Mouse (Mus musculus): Measurements from ENCODE around the gene Zfp644.
A peak's percentile ranks its signal among the peaks of the same experiment; 100 is the strongest.

GRCm38 (mm10) chr5:106574560-106574946 lies 122.5 kb downstream of the Zfp644 start:
- TF ChIP-seq POLR2A (IDR thresholded peaks at IDR 0.05; ENCODE audit: control insufficient read depth, extremely low read depth, insufficient read depth, low read length, poor library complexity) = no peak
- peak; percentile 64; the same call in 1 of the 2 replicates for TF ChIP-seq CTCF (IDR thresholded peaks at IDR 0.05; ENCODE audit: borderline replicate concordance, control insufficient read depth, extremely low read depth, insufficient read depth, low read length, poor library complexity)
